Mouse (Mus musculus) forebrain, embryonic 11.5 days (tissue): ENCODE results near the gene Palm2. TPM values are rescaled to one million over a fixed set of nuclear protein-coding genes. Genes with fewer than 3 reads are reported as not detected.

Experiments used
- ATAC-seq: fragments of 200-750 bp; cut with Nextera tagmentation; replicated peaks from 2 replicates; pipeline ENCODE4 v1.8.0; 2017; ENCODE audit warnings: moderate TSS enrichment; ENCODE audit not compliant: low FRiP score
- DNase-seq: peaks from one replicate; pipeline ENCODE4 v3.0.0-alpha.2; 2017; ENCODE audit warnings: low spot score
- H3K27ac ChIP-seq: fragments of 300-500 bp; sonication (generic); 2 replicates; pipeline ENCODE4 v1.5.1; 2014; ENCODE audit warnings: low read depth, low read length
- H3K27me3 ChIP-seq: fragments of 300-500 bp; sonication (generic); 2 replicates; pipeline ENCODE4 v1.6.1; 2014; ENCODE audit warnings: mild to moderate bottlenecking, low read length, mixed read lengths; ENCODE audit not compliant: control insufficient read depth, insufficient read depth
- H3K36me3 ChIP-seq: fragments of 300-500 bp; sonication (generic); 2 replicates; pipeline ENCODE4 v1.6.1; 2014; ENCODE audit warnings: mild to moderate bottlenecking, low read length, moderate library complexity, mixed read lengths; ENCODE audit not compliant: control insufficient read depth, insufficient read depth
- H3K4me1 ChIP-seq: fragments of 300-500 bp; sonication (generic); replicated peaks from 2 replicates; pipeline ENCODE4 v1.6.1; 2014; ENCODE audit warnings: low read length, mixed read lengths; ENCODE audit not compliant: control insufficient read depth, insufficient read depth
- H3K4me2 ChIP-seq: fragments of 300-500 bp; sonication (generic); 2 replicates; pipeline ENCODE4 v1.6.1; 2014; ENCODE audit warnings: low read depth, mild to moderate bottlenecking, low read length, moderate library complexity, mixed read lengths; ENCODE audit not compliant: severe bottlenecking
- H3K4me3 ChIP-seq: fragments of 300-500 bp; sonication (generic); 2 replicates; pipeline ENCODE4 v1.5.1; 2014; ENCODE audit warnings: low read depth, low read length
- H3K9ac ChIP-seq: fragments of 300-500 bp; sonication (generic); 2 replicates; pipeline ENCODE4 v1.6.1; 2014; ENCODE audit warnings: low read length
- H3K9me3 ChIP-seq: fragments of 300-500 bp; sonication (generic); 2 replicates; pipeline ENCODE4 v1.6.1; 2016; ENCODE audit warnings: low read length, mixed read lengths; ENCODE audit not compliant: control insufficient read depth
- WGBS: fragments of 180-500 bp; shearing (Covaris S2); extraction: QIAGEN DNeasy Blood & Tissue Kit; methylation state at CpG from one replicate; pipeline ENCODE4 v1.1.7; 2014; 5-methylcytosine and 5-hydroxymethylcytosine counted together
- polyA plus RNA-seq: library from polyadenylated mRNA; unstranded; fragments of >200 nt; fragmentation: Nextera tagmentation; extraction: Ambion mirVana; gene quantifications from 2 replicates; pipeline ENCODE4 v1.2.1, GENCODE M21; 2014

Palm2 gene
- polyA plus RNA-seq, 1 experiment from 2014 or later = 3.5 TPM

GRCm38 (mm10) chr4:57660470-57660869 is 226.4 kb downstream of the Palm2 start:
- Histone ChIP-seq H3K4me1 (peaks cover 4% of the 10 kb centered on the region), H3K27me3 (no peaks in the 10 kb centered on the region), H3K9me3 (no peaks in the 10 kb centered on the region), H3K27ac (no peak overlapping the region; the same call in 1 of the 2 replicates), H3K4me3 (no peak overlapping the region), H3K36me3 (no peaks in the 10 kb centered on the region), H3K9ac (no peak overlapping the region), H3K4me2 (no peak overlapping the region)
- DNase-seq (no peak), ATAC-seq (peak; percentile 64)
- WGBS = 16% methylated on average over 4 of the region's 4 CpGs

- Histone ChIP-seq H3K36me3 (no peaks in the 10 kb centered on the region), H3K4me2 (no peak overlapping the region), H3K27me3 (no peaks in the 10 kb centered on the region), H3K9ac (no peak overlapping the region), H3K9me3 (no peaks in the 10 kb centered on the region), H3K4me3 (no peak overlapping the region), H3K4me1 (no peaks in the 10 kb centered on the region), H3K27ac (no peak overlapping the region)
- 87% methylated on average over 3 of the region's 3 CpGs for WGBS
- no peak for ATAC-seq
- no peak for DNase-seq
Observed at GRCm38 (mm10) chr4:57666101-57666500, 232.1 kb downstream of the Palm2 start.

- no peaks in the 10 kb centered on the region for H3K36me3 ChIP-seq
- ATAC-seq (no peak), DNase-seq (no peak)
- H3K9me3 ChIP-seq = no peaks in the 10 kb centered on the region
- no peak overlapping the region for H3K27ac ChIP-seq
- no peak overlapping the region for H3K9ac ChIP-seq
- H3K4me1 ChIP-seq = peaks cover 3% of the 10 kb centered on the region; the same call in 1 of the 2 replicates
- no peaks in the 10 kb centered on the region for H3K27me3 ChIP-seq
- WGBS = 74% methylated on average over 7 of the region's 7 CpGs
- H3K4me3 ChIP-seq = no peak overlapping the region
- no peak overlapping the region for H3K4me2 ChIP-seq
Observed at GRCm38 (mm10) chr4:57670813-57671469, 236.9 kb downstream of the Palm2 start.

GRCm38 (mm10) chr4:57672541-57672940 is 238.5 kb downstream of the Palm2 start:
- no peak overlapping the region for H3K9ac ChIP-seq
- H3K9me3 ChIP-seq = no peaks in the 10 kb centered on the region
- no peaks in the 10 kb centered on the region for H3K27me3 ChIP-seq
- ATAC-seq = no peak
- no peaks in the 10 kb centered on the region for H3K36me3 ChIP-seq
- no peak overlapping the region for H3K4me2 ChIP-seq
- H3K27ac ChIP-seq = no peak overlapping the region
- DNase-seq = no peak
- 81% methylated on average over 4 of the region's 4 CpGs for WGBS
- H3K4me1 ChIP-seq = peaks cover 3% of the 10 kb centered on the region; the same call in 1 of the 2 replicates
- H3K4me3 ChIP-seq = no peak overlapping the region

- H3K27ac ChIP-seq = no peak overlapping the region
- peak; percentile 92 for DNase-seq
Observed at GRCm38 (mm10) chr4:57672996-57673906, 239.2 kb downstream of the Palm2 start.

GRCm38 (mm10) chr4:57674351-57674750 is 240.3 kb downstream of the Palm2 start:
- Histone ChIP-seq H3K4me2 (no peak overlapping the region), H3K36me3 (no peaks in the 10 kb centered on the region), H3K9ac (no peak overlapping the region), H3K27me3 (no peaks in the 10 kb centered on the region), H3K4me3 (no peak overlapping the region), H3K27ac (no peak overlapping the region), H3K9me3 (no peaks in the 10 kb centered on the region), H3K4me1 (peaks cover 3% of the 10 kb centered on the region; the same call in 1 of the 2 replicates)
- ATAC-seq = no peak
- DNase-seq = no peak
- 85% methylated on average over 7 of the region's 7 CpGs for WGBS

More at GRCm38 (mm10) chr4:57672996-57673906, 239.2 kb downstream of the Palm2 start:
- Histone ChIP-seq H3K36me3 (no peaks in the 10 kb centered on the region), H3K27me3 (no peaks in the 10 kb centered on the region), H3K4me3 (0 out of 2 replicates have a peak overlapping the region, but pooled peaks have one; percentile 8), H3K4me1 (peaks cover 3% of the 10 kb centered on the region; the same call in 1 of the 2 replicates), H3K9me3 (no peaks in the 10 kb centered on the region), H3K4me2 (peak overlapping the region; percentile 42; the same call in 1 of the 2 replicates), H3K9ac (no peak overlapping the region; the same call in 1 of the 2 replicates)
- 16% methylated on average over 12 of the region's 12 CpGs for WGBS
- ATAC-seq = peak; percentile 61

GRCm38 (mm10) chr4:57675387-57675786 is 241.3 kb downstream of the Palm2 start:
- DNase-seq = peak; percentile 60

GRCm38 (mm10) chr4:57677916-57678315 is 243.9 kb downstream of the Palm2 start:
- Histone ChIP-seq H3K9ac (no peak overlapping the region), H3K9me3 (no peaks in the 10 kb centered on the region), H3K27me3 (no peaks in the 10 kb centered on the region), H3K27ac (no peak overlapping the region), H3K4me3 (no peak overlapping the region), H3K4me1 (peaks cover 3% of the 10 kb centered on the region; the same call in 1 of the 2 replicates), H3K36me3 (no peaks in the 10 kb centered on the region), H3K4me2 (no peak overlapping the region)
- DNase-seq (no peak), ATAC-seq (no peak)
- WGBS = 86% methylated on average over 12 of the region's 12 CpGs

More at GRCm38 (mm10) chr4:57675387-57675786, 241.3 kb downstream of the Palm2 start:
- no peaks in the 10 kb centered on the region for H3K9me3 ChIP-seq
- peaks cover 3% of the 10 kb centered on the region; the same call in 1 of the 2 replicates for H3K4me1 ChIP-seq
- H3K4me2 ChIP-seq = no peak overlapping the region; the same call in 1 of the 2 replicates
- no peaks in the 10 kb centered on the region for H3K36me3 ChIP-seq
- no peak overlapping the region for H3K4me3 ChIP-seq
- no peak overlapping the region for H3K27ac ChIP-seq
- H3K27me3 ChIP-seq = no peaks in the 10 kb centered on the region
- 3% methylated on average over 13 of the region's 13 CpGs for WGBS
- H3K9ac ChIP-seq = 0 out of 2 replicates have a peak overlapping the region, but pooled peaks have one; percentile 1
- ATAC-seq = peak; percentile 65
